Mouse (Mus musculus) embryonic facial prominence, embryonic 13.5 days (tissue): ENCODE data around the gene Ckb. TPM values are rescaled to one million over a fixed set of nuclear protein-coding genes. Genes with fewer than 3 reads are reported as not detected.

Experiments used
- ATAC-seq: fragments of 200-750 bp; cut with Nextera tagmentation; 2 replicates; pipeline ENCODE4 v1.8.0; 2017; ENCODE audit warnings: low read depth; ENCODE audit not compliant: insufficient number of reproducible peaks, insufficient read depth, low FRiP score, low TSS enrichment
- H3K27ac ChIP-seq: fragments of 300-500 bp; sonication (generic); 2 replicates; pipeline ENCODE4 v1.5.1; 2015; ENCODE audit warnings: moderate library complexity, mild to moderate bottlenecking, inconsistent platforms
- H3K27me3 ChIP-seq: fragments of 300-500 bp; sonication (generic); 2 replicates; pipeline ENCODE4 v1.6.1; 2015; ENCODE audit warnings: mild to moderate bottlenecking, inconsistent platforms
- H3K36me3 ChIP-seq: fragments of 300-500 bp; sonication (generic); 2 replicates; pipeline ENCODE4 v1.6.1; 2015; ENCODE audit warnings: mild to moderate bottlenecking, inconsistent platforms
- H3K4me1 ChIP-seq: fragments of 300-500 bp; sonication (generic); 2 replicates; pipeline ENCODE4 v1.6.1; 2015; ENCODE audit warnings: inconsistent platforms
- H3K4me2 ChIP-seq: fragments of 300-500 bp; sonication (generic); 2 replicates; pipeline ENCODE4 v1.6.1; 2015; ENCODE audit warnings: moderate library complexity, mild to moderate bottlenecking, inconsistent platforms
- H3K4me3 ChIP-seq: fragments of 300-500 bp; sonication (generic); 2 replicates; pipeline ENCODE4 v1.5.1; 2015; ENCODE audit warnings: mild to moderate bottlenecking, inconsistent platforms
- H3K9ac ChIP-seq: fragments of 300-500 bp; sonication (generic); 2 replicates; pipeline ENCODE4 v1.6.1; 2015; ENCODE audit warnings: mild to moderate bottlenecking, inconsistent platforms
- H3K9me3 ChIP-seq: fragments of 300-500 bp; sonication (generic); 2 replicates; pipeline ENCODE4 v1.6.1; 2016; ENCODE audit warnings: inconsistent platforms
- WGBS: fragments of 180-500 bp; shearing (Covaris S2); methylation state at CpG from one replicate; pipeline ENCODE4 v1.1.7; 2015; ENCODE audit warnings: mixed read lengths; 5-methylcytosine and 5-hydroxymethylcytosine counted together
- polyA plus RNA-seq: library from polyadenylated mRNA; unstranded; fragments of >200 nt; fragmentation: Nextera tagmentation; extraction: Ambion mirVana; gene quantifications from 2 replicates; pipeline ENCODE4 v1.2.1, GENCODE M21; 2015

Gene Ckb
- polyA plus RNA-seq, 1 experiment from 2014 or later: 118 TPM

- H3K27ac ChIP-seq: no peak overlapping the region
- H3K36me3 ChIP-seq: peaks cover 12% of the 10 kb centered on the region
- no peak overlapping the region for H3K9ac ChIP-seq
- peaks cover 22% of the 10 kb centered on the region for H3K4me1 ChIP-seq
- H3K9me3 ChIP-seq: no peaks in the 10 kb centered on the region
- H3K27me3 ChIP-seq: no peaks in the 10 kb centered on the region
- ATAC-seq: no peak
- H3K4me3 ChIP-seq: no peak overlapping the region
- 75% methylated on average over 3 of the region's 3 CpGs for WGBS
- H3K4me2 ChIP-seq: no peak overlapping the region
These were observed 31.2 kb upstream of the Ckb start for GRCm38 (mm10) chr12:111703301-111703700.

DNA sequence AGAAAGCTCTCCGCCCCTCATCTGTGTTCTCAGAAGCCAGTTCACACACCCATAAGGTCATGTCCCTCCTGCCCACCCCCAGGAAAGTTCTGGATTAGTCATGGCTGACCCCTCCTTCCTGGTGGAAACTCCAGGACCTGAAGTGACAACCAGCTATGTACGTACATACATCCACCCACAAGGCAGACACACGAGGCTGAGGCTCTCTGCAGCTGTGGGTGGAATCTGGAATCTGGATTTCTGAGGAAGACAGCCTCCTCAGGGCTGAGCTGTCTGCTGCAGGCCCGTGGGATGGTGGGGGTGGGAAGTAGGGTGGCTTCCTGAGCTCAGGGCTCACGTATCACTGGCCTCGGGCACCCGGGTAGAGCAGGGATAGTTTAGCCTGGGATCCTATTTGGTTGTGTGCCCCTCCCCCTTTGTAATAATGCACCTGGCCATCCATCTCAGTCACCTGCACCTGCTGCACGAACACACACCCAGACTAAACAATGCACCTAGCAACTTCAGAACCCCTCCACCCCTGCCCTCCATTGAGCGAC, 28.9 kb upstream of the Ckb start:
- no peaks in the 10 kb centered on the region; the same call in 1 of the 2 replicates for H3K36me3 ChIP-seq
- H3K4me1 ChIP-seq: peaks cover 20% of the 10 kb centered on the region
- H3K9ac ChIP-seq: no peak overlapping the region
- ATAC-seq: no peak
- no peak overlapping the region for H3K4me3 ChIP-seq
- 51% methylated on average over 9 of the region's 9 CpGs for WGBS
- H3K9me3 ChIP-seq: no peaks in the 10 kb centered on the region
- no peaks in the 10 kb centered on the region for H3K27me3 ChIP-seq
- H3K27ac ChIP-seq: no peak overlapping the region
- no peak overlapping the region for H3K4me2 ChIP-seq

GRCm38 (mm10) chr12:111699542-111699941, 27.4 kb upstream of the Ckb start:
- no peak overlapping the region for H3K9ac ChIP-seq
- no peaks in the 10 kb centered on the region for H3K36me3 ChIP-seq
- no peaks in the 10 kb centered on the region for H3K27me3 ChIP-seq
- H3K4me3 ChIP-seq: no peak overlapping the region
- H3K4me1 ChIP-seq: peaks cover 19% of the 10 kb centered on the region
- no peaks in the 10 kb centered on the region for H3K9me3 ChIP-seq
- no peak for ATAC-seq
- H3K4me2 ChIP-seq: no peak overlapping the region
- 64% methylated on average over 4 of the region's 4 CpGs for WGBS
- no peak overlapping the region for H3K27ac ChIP-seq

DNA sequence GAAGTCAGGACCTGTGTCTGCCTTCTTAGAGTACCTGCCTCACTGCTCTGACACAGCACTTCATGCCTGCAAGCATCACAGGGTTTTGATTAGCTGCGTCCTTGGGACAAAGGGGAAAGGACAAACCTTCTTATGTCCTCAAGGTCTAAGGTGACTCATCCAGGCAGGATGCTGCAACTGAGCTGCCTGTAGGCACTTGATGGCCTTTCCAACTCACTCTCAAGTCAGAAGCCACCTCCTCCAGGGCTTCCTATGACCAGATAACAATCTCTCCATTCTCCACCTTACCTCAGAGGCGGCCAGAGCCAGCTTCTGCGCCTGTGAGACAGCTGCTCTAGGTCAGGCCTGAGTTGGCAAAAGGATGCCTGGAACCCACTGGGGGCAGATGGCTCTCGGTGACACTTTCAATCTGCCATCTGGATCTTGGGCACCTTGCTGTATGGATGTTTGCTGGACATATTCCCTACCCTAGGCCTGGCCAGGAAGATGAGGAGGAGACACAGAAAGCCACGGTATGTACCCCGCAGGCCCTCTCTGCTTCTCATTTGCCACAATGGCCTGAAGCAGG, 26.3 kb upstream of the Ckb start:
- Histone ChIP-seq H3K4me3 (no peak overlapping the region), H3K27ac (no peak overlapping the region), H3K9ac (peak overlapping the region; percentile 11), H3K9me3 (no peaks in the 10 kb centered on the region), H3K36me3 (no peaks in the 10 kb centered on the region), H3K4me1 (peaks cover 27% of the 10 kb centered on the region), H3K27me3 (no peaks in the 10 kb centered on the region), H3K4me2 (no peak overlapping the region)
- WGBS: 69% methylated on average over 6 of the region's 6 CpGs
- ATAC-seq: no peak

- H3K36me3 ChIP-seq: no peaks in the 10 kb centered on the region
- no peaks in the 10 kb centered on the region for H3K9me3 ChIP-seq
- H3K9ac ChIP-seq: no peak overlapping the region
- peaks cover 34% of the 10 kb centered on the region for H3K4me1 ChIP-seq
- no peak overlapping the region for H3K27ac ChIP-seq
- WGBS: 62% methylated on average over 4 of the region's 4 CpGs
- H3K27me3 ChIP-seq: no peaks in the 10 kb centered on the region
- ATAC-seq: no peak
- no peak overlapping the region for H3K4me3 ChIP-seq
- no peak overlapping the region for H3K4me2 ChIP-seq
These were observed 25.6 kb upstream of the Ckb start for GRCm38 (mm10) chr12:111697708-111698107.

DNA sequence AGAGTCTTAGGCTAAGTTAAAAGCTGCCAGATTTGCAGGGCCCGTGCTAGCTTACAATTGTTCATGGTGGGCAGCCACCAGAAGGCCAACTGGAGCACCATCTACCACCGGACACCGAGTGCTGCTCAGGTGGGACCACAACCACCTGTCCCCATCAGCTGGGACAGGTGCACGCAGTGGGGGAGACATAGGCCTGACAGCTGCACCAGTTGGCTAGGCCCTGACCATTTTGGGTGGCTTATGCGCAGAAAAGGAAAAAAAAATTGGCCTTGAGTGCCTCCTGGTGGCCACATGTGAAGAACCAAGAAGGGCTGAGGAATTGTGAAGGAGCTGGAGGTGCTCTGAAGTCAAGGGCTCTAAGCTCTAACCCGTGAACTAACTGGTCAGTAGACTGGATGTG, 24.1 kb upstream of the Ckb start:
- H3K9me3 ChIP-seq: no peaks in the 10 kb centered on the region
- WGBS: 35% methylated on average over 6 of the region's 6 CpGs
- H3K4me2 ChIP-seq: no peak overlapping the region
- ATAC-seq: no peak
- H3K36me3 ChIP-seq: no peaks in the 10 kb centered on the region
- no peak overlapping the region for H3K27ac ChIP-seq
- H3K27me3 ChIP-seq: no peaks in the 10 kb centered on the region
- H3K9ac ChIP-seq: no peak overlapping the region
- peaks cover 38% of the 10 kb centered on the region for H3K4me1 ChIP-seq
- H3K4me3 ChIP-seq: no peak overlapping the region

- Histone ChIP-seq H3K9me3 (no peaks in the 10 kb centered on the region), H3K9ac (no peak overlapping the region), H3K4me1 (peaks cover 38% of the 10 kb centered on the region), H3K36me3 (no peaks in the 10 kb centered on the region), H3K4me3 (no peak overlapping the region), H3K27me3 (no peaks in the 10 kb centered on the region), H3K27ac (0 out of 2 replicates have a peak overlapping the region, but pooled peaks have one; percentile 64), H3K4me2 (no peak overlapping the region; the same call in 1 of the 2 replicates)
- no peak for ATAC-seq
- WGBS: 55% methylated on average over 13 of the region's 13 CpGs
These were observed 23.0 kb upstream of the Ckb start for GRCm38 (mm10) chr12:111694880-111695804.

DNA sequence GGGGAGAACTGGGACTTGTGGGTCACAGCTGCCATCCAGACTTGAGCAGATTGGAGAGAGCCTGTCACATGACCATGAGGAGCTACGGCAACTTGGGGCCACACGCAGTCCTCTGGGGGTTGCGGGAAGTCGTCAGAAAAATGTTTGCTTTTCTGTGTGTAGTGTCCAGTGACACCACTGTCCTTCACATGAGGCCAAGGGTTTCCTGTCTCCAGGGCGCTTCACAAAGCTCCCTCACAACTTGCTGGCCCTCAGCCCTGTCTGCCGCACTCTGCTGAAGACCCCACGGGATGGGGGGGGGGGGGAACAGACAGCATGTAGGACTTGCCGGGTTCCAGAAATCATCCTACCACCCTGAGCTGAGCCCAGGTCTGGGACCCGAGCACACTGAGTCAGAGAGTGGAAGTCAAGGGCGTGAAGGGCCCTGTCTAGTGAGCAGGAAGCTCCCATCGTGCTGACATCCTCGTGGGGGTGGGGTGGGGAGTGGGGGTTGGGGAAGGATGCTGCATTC, 22.2 kb upstream of the Ckb start:
- H3K4me3 ChIP-seq: no peak overlapping the region
- ATAC-seq: peak; percentile 20; the same call in 1 of the 2 replicates
- peak overlapping the region; percentile 39 for H3K4me2 ChIP-seq
- peak overlapping the region; percentile 64; the same call in 1 of the 2 replicates for H3K27ac ChIP-seq
- H3K4me1 ChIP-seq: peaks cover 38% of the 10 kb centered on the region
- H3K9me3 ChIP-seq: no peaks in the 10 kb centered on the region
- H3K9ac ChIP-seq: 0 out of 2 replicates have a peak overlapping the region, but pooled peaks have one; percentile 21
- H3K36me3 ChIP-seq: no peaks in the 10 kb centered on the region
- 15% methylated on average over 12 of the region's 12 CpGs for WGBS
- no peaks in the 10 kb centered on the region for H3K27me3 ChIP-seq

- Histone ChIP-seq H3K27me3 (no peaks in the 10 kb centered on the region), H3K27ac (peak overlapping the region; percentile 64), H3K4me3 (no peak overlapping the region), H3K9ac (peak overlapping the region; percentile 55; the same call in 1 of the 2 replicates), H3K4me2 (peak overlapping the region; percentile 39), H3K4me1 (peaks cover 38% of the 10 kb centered on the region), H3K36me3 (no peaks in the 10 kb centered on the region), H3K9me3 (no peaks in the 10 kb centered on the region)
- ATAC-seq: peak; percentile 60
- WGBS: 33% methylated on average over 18 of the region's 18 CpGs
These were observed 21.5 kb upstream of the Ckb start for GRCm38 (mm10) chr12:111693341-111694270.

DNA sequence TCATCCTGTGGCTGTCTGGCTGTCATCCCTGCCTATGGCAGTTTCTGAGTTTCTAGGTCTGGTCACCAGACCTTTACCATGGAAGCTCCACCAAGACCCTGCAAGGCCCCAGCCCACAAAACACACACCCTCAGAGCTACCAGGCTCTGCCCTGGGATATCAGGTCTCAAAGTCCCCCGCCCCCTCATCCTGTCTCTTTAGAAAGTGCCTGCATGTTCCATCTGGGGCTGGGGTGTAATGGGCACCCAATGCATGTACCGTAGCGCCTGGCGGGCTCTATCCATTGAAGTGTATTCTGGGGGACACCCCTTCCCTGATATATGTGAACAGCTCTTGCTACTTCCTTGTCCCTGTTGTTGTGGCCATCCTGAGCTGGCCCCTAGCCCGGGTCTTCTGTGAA, 20.8 kb upstream of the Ckb start:
- no peaks in the 10 kb centered on the region for H3K9me3 ChIP-seq
- 83% methylated on average over 5 of the region's 5 CpGs for WGBS

More for the DNA sequence above, 20.8 kb upstream of the Ckb start:
- H3K36me3 ChIP-seq: no peaks in the 10 kb centered on the region
- no peak overlapping the region for H3K9ac ChIP-seq
- peak overlapping the region; percentile 64; the same call in 1 of the 2 replicates for H3K27ac ChIP-seq
- peaks cover 39% of the 10 kb centered on the region for H3K4me1 ChIP-seq
- no peak overlapping the region for H3K4me2 ChIP-seq
- H3K4me3 ChIP-seq: no peak overlapping the region
- no peak for ATAC-seq
- H3K27me3 ChIP-seq: no peaks in the 10 kb centered on the region
